Mouse (Mus musculus) kidney, postnatal 0 days (tissue): ENCODE data around the gene Fbxw8. TPM values are rescaled to one million over a fixed set of nuclear protein-coding genes. Genes with fewer than 3 reads are reported as not detected.

Experiments used
- ATAC-seq: fragments of 200-750 bp; cut with Nextera tagmentation; replicated peaks from 2 replicates; pipeline ENCODE4 v1.8.0; 2017; ENCODE audit warnings: low read depth, moderate number of reproducible peaks, moderate TSS enrichment, moderate library complexity; ENCODE audit not compliant: low FRiP score
- DNase-seq: peaks from one replicate; pipeline ENCODE4 v3.0.0-alpha.2; 2016; ENCODE audit warnings: low spot score
- H3K27ac ChIP-seq: fragments of 300-500 bp; sonication (generic); 2 replicates; pipeline ENCODE4 v1.5.1; 2014; ENCODE audit warnings: mild to moderate bottlenecking
- H3K27me3 ChIP-seq: fragments of 300-500 bp; sonication (generic); 2 replicates; pipeline ENCODE4 v1.6.1; 2014; ENCODE audit warnings: low read length, mixed read lengths; ENCODE audit not compliant: insufficient read depth
- H3K36me3 ChIP-seq: fragments of 300-500 bp; sonication (generic); 2 replicates; pipeline ENCODE4 v1.6.1; 2014; ENCODE audit warnings: low read length, mixed read lengths; ENCODE audit not compliant: insufficient read depth
- H3K4me1 ChIP-seq: fragments of 300-500 bp; sonication (generic); replicated peaks from 2 replicates; pipeline ENCODE4 v1.6.1; 2014; ENCODE audit warnings: antibody characterized with exemption, low read length, mixed read lengths; ENCODE audit not compliant: insufficient read depth
- H3K4me2 ChIP-seq: fragments of 300-500 bp; sonication (generic); 2 replicates; pipeline ENCODE4 v1.6.1; 2014; ENCODE audit warnings: mild to moderate bottlenecking, low read length, moderate library complexity, mixed read lengths
- H3K4me3 ChIP-seq: fragments of 300-500 bp; sonication (generic); replicated peaks from 2 replicates; pipeline ENCODE4 v1.5.1; 2014; ENCODE audit warnings: low read depth, low read length
- H3K9ac ChIP-seq: fragments of 300-500 bp; sonication (generic); 2 replicates; pipeline ENCODE4 v1.6.1; 2014; ENCODE audit warnings: low read depth, low read length
- H3K9me3 ChIP-seq: fragments of 300-500 bp; sonication (generic); replicated peaks from 2 replicates; pipeline ENCODE4 v1.6.1; 2016; ENCODE audit warnings: low read length, inconsistent platforms, mixed read lengths
- CTCF ChIP-seq: IDR thresholded peaks from 2 replicates; pipeline ENCODE4 v1.5.1; 2016; ENCODE audit warnings: antibody characterized with exemption, low read depth, mild to moderate bottlenecking, moderate library complexity
- WGBS: fragments of 180-500 bp; shearing (Covaris S2); extraction: QIAGEN DNeasy Blood & Tissue Kit; methylation state at CpG from one replicate; pipeline ENCODE4 v1.1.7; 2014; 5-methylcytosine and 5-hydroxymethylcytosine counted together
- polyA plus RNA-seq: library from polyadenylated mRNA; unstranded; fragments of >200 nt; fragmentation: Nextera tagmentation; extraction: Ambion mirVana; gene quantifications from 2 replicates; pipeline ENCODE4 v1.2.1, GENCODE M21; 2015

Gene Fbxw8
- polyA plus RNA-seq, 1 experiment from 2014 or later, result 24.7 TPM

DNA sequence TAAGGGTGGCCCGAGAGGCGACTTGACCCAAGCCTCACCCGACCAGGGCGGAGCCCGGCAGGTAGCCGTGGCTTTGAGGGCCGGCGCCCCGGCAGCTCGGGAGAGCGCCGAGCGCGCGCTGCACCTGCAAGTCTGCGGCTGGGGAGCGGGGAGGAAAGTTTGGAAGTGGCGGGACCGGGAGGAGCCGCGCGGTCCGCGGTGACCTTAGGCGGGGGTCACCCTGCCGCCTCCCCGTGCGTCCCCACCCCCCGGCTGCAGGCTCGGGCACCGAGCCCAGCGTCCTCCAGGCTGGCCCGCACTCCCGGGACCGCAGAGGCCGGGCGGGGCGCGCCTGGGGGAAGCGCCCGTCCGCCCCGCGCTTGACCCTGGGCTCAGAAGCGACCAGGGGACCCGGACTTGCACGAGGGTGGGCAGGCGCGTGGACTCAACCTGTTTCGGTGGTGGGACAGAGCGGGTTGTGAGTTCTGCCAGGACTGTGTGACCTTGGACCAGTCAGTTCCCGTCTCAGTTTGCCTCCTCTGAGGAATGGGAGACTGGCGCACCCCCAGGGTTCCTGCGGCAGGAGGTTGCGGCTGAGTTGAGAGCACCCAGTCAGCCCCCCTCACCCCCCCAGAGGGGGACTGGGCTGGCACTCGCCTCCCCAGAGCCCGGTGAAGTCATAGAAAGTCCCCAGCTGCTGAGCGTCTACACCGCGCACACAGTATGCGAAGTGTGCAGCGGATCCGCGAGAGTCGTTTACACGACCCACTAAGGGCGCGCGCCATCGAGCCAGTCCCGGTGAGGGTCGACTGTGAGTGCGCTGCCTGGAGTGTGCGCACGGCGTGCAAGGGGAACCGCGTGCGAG is 126.9 kb downstream of the Fbxw8 start:
- peaks cover 43% of the 10 kb centered on the region for H3K27me3 ChIP-seq

DNA sequence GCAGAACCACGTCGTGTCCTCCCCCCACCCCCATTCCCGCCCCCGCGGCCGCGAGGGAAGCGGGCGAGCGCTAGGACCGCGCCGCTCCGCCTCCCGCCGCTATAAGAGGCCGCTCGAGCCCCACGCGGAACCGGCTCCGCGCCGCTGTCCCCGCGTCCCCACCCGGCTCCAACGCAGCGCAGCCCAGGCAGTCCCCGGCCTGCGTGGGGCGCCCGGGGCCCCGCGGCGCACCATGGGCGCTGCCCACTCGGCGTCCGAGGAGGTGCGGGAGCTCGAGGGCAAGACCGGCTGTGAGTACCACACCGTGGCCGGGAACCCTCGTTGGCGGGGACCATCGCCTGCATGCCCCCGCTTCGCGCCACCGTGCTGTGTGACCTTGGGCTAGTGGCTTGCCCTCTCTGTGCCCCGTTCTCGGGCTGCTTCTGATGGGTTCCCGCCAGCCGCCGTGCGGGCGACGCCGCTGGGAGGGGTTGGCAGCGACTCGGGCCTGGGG is 127.5 kb downstream of the Fbxw8 start, which contains the start of gene Tesc:
Gene Tesc, plus strand, starts transcription at position 46 of the 493 bp plus-strand sequence.
- ATAC-seq, result 0 out of 2 replicates have a peak, but pooled peaks have one; percentile 6
- peaks cover 43% of the 10 kb centered on the region for H3K27me3 ChIP-seq
- H3K4me1 ChIP-seq, result peaks cover 19% of the 10 kb centered on the region; the same call in 1 of the 2 replicates
- H3K4me2 ChIP-seq, result peak within 1 kb of the TSS; percentile 96
- no peak for DNase-seq
- no peak for TF ChIP-seq CTCF
- H3K36me3 ChIP-seq, result no peaks in the 10 kb centered on the region
- under 1% methylated on average over 60 of the region's 63 CpGs for WGBS
- H3K4me3 ChIP-seq, result peak within 1 kb of the TSS; percentile 55
- peak within 1 kb of the TSS; percentile 52; the same call in 1 of the 2 replicates for H3K9ac ChIP-seq
- H3K9me3 ChIP-seq, result no peaks in the 10 kb centered on the region
- H3K27ac ChIP-seq, result no peak within 1 kb of the TSS

More for the DNA sequence above, 126.9 kb downstream of the Fbxw8 start:
- Histone ChIP-seq H3K27ac (no peak overlapping the region), H3K4me3 (peak overlapping the region; percentile 55), H3K4me1 (peaks cover 19% of the 10 kb centered on the region; the same call in 1 of the 2 replicates), H3K36me3 (no peaks in the 10 kb centered on the region), H3K9ac (peak overlapping the region; percentile 52; the same call in 1 of the 2 replicates), H3K4me2 (peak overlapping the region; percentile 96), H3K9me3 (no peaks in the 10 kb centered on the region)
- under 1% methylated on average over 78 of the region's 79 CpGs for WGBS
- DNase-seq, result no peak
- TF ChIP-seq CTCF, result no peak
- ATAC-seq, result peak; percentile 36

DNA sequence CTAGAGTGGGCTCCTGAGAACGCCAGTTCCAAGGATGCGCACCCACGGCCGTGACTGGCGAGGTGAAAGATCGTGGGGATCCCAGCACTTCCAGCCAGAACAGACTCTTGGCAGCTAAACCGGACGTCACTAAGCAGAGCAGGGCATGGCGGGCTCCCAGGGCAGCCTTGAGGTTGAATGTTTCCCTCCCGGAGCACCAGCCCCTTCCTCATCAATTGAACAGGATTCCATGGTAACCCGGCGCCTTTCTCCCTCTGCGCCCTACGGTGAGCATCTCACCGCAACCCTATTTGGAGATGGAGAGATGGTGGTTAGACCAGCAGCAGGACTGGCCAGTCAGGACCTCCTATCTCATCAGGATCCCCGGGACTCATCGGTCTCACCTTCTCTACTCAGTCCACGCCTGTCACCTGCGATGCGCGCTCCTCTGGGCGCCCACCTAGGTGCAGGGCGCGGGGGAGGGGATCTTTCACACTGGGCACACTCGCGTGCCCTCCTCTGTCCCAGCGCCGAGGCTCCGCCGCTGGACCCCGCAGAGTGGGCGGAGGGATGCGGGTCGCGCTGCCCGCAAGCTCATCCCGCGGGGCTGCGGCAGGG is 128.1 kb downstream of the Fbxw8 start:
- Histone ChIP-seq H3K4me1 (peaks cover 19% of the 10 kb centered on the region; the same call in 1 of the 2 replicates), H3K27ac (no peak overlapping the region), H3K36me3 (no peaks in the 10 kb centered on the region), H3K27me3 (peaks cover 43% of the 10 kb centered on the region), H3K4me3 (peak overlapping the region; percentile 55), H3K9me3 (no peaks in the 10 kb centered on the region), H3K9ac (peak overlapping the region; percentile 52; the same call in 1 of the 2 replicates), H3K4me2 (peak overlapping the region; percentile 96)
- no peak for DNase-seq
- no peak for ATAC-seq
- no peak for TF ChIP-seq CTCF
- WGBS, result under 1% methylated on average over 39 of the region's 39 CpGs

DNA sequence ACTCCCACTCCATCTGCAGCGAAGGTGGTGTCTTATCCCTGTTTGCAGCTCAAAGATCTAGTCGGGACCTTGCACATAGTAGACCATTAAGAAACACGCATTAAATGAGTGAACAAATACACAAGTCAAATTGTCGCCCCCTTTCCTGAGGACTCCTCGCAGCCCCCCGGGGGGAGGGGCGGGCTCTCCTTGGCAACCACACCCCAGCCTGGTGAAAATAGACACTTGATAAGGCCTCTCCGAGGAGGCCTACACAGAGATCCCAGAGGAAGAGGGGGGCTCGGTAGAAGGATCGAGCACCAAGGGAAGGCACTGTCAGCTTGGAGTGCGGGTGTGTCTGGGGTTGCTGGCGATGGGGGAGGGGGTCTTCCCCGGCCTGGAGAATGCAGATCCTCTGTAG is 128.9 kb downstream of the Fbxw8 start:
- H3K27ac ChIP-seq, result no peak overlapping the region
- DNase-seq, result no peak
- H3K4me1 ChIP-seq, result peaks cover 19% of the 10 kb centered on the region; the same call in 1 of the 2 replicates
- peaks cover 43% of the 10 kb centered on the region for H3K27me3 ChIP-seq
- 4% methylated on average over 13 of the region's 13 CpGs for WGBS
- no peak overlapping the region for H3K4me2 ChIP-seq
- TF ChIP-seq CTCF, result no peak
- H3K9me3 ChIP-seq, result no peaks in the 10 kb centered on the region
- no peak for ATAC-seq
- no peaks in the 10 kb centered on the region for H3K36me3 ChIP-seq
- H3K4me3 ChIP-seq, result no peak overlapping the region
- no peak overlapping the region for H3K9ac ChIP-seq

DNA sequence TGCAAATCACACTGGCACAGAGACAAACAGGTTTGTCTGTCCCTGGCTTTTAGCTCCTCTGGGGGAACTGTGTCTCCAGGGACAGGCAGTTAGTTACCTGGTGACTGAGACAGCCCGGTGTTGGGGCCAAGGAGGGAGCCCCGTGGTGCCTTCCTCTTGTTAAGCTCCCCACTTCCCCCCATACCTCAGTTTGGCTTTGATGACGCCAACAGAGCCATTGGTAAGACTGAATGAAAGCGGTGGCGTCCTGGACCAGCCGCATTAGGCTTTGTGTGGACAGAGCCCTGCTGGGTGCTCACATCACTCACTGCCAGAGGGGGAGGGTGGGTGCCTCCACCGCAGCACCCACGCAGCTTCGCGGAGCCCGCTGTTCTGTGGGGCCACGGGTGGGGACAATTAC is 129.4 kb downstream of the Fbxw8 start:
- Histone ChIP-seq H3K9ac (no peak overlapping the region), H3K4me1 (peaks cover 19% of the 10 kb centered on the region; the same call in 1 of the 2 replicates), H3K9me3 (no peaks in the 10 kb centered on the region), H3K4me2 (no peak overlapping the region), H3K27ac (no peak overlapping the region), H3K36me3 (no peaks in the 10 kb centered on the region), H3K27me3 (peaks cover 43% of the 10 kb centered on the region), H3K4me3 (no peak overlapping the region)
- no peak for TF ChIP-seq CTCF
- WGBS, result 14% methylated on average over 12 of the region's 12 CpGs
- ATAC-seq, result no peak
- DNase-seq, result no peak

DNA sequence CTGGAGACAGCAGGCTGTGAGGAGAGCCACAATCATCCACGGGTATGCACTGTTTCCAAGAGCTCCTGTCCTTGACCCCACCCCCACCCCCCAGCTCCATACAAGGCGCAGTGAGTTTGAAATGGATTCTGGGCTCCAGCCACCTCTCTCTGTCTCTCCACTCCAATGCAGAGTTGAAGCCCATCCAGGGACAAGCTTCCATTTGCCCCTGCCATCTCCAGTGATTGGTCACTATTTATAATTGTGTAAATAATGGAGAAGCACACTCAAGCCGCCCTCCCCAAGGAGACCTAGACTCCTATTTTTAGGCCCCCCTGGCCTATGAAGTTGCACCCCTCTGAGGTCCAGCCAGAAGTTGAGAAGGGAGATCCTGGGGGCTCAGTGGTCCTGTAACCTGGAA is 132.2 kb downstream of the Fbxw8 start:
- Histone ChIP-seq H3K4me2 (no peak overlapping the region), H3K9ac (no peak overlapping the region), H3K27ac (no peak overlapping the region), H3K36me3 (no peaks in the 10 kb centered on the region), H3K4me3 (no peak overlapping the region), H3K9me3 (no peaks in the 10 kb centered on the region), H3K4me1 (peaks cover 9% of the 10 kb centered on the region; the same call in 1 of the 2 replicates), H3K27me3 (peaks cover 21% of the 10 kb centered on the region)
- DNase-seq (no peak), ATAC-seq (no peak)
- WGBS, result 64% methylated on average over 3 of the region's 3 CpGs
- no peak for TF ChIP-seq CTCF
